8 mouse cellular contexts compared by ENCODE assay signal in genomic region chr10:119454668-119455542, GRCm38 (mm10). TPM values are rescaled to one million over a fixed set of nuclear protein-coding genes. Genes with fewer than 3 reads are reported as not detected.
DNase-seq lines count a peak whose midpoint lies in the region; ATAC-seq and TF ChIP-seq lines count a peak whose summit lies in the region.

No protein-coding gene starts in this region.

- H3K9me3 ChIP-seq in intestine, embryonic 14.5 days (ENCODE audit: control insufficient read depth, low read length): no peaks in the 10 kb centered on the region
- no peaks in the 10 kb centered on the region for H3K9me3 ChIP-seq in midbrain, embryonic 14.5 days (ENCODE audit: control insufficient read depth, low read length)

- H3K4me2 ChIP-seq in intestine, embryonic 14.5 days (ENCODE audit: low read length): peak overlapping the region; percentile 96
- H3K4me2 ChIP-seq in midbrain, embryonic 14.5 days (ENCODE audit: low read length): peak overlapping the region; percentile 94

- H3K9ac ChIP-seq in intestine, embryonic 14.5 days (ENCODE audit: low read length): peak overlapping the region; percentile 68
- peak overlapping the region; percentile 84 for H3K9ac ChIP-seq in midbrain, embryonic 14.5 days (replicated peaks; ENCODE audit: low read length)

- no peaks in the 10 kb centered on the region for H3K36me3 ChIP-seq in thymus, adult 2 months (ENCODE audit: control insufficient read depth, insufficient read depth, low read length)
- H3K36me3 ChIP-seq in intestine, embryonic 14.5 days (ENCODE audit: control insufficient read depth, insufficient read depth, low read length): no peaks in the 10 kb centered on the region
- no peaks in the 10 kb centered on the region for H3K36me3 ChIP-seq in midbrain, embryonic 14.5 days (ENCODE audit: control insufficient read depth, insufficient read depth, low read length)

- ATAC-seq in intestine, embryonic 14.5 days (replicated peaks; ENCODE audit: low FRiP score, low TSS enrichment, low read depth): peak; percentile 17; the same call in 1 of the 2 replicates
- ATAC-seq in midbrain, embryonic 14.5 days (ENCODE audit: low FRiP score, low TSS enrichment): peak; percentile 12; the same call in 1 of the 2 replicates

- H3K27ac ChIP-seq in gastrocnemius, adult 2 months: no peak overlapping the region
- no peak overlapping the region for H3K27ac ChIP-seq in thymus, adult 2 months (ENCODE audit: control insufficient read depth, insufficient read depth, low read length)
- H3K27ac ChIP-seq in intestine, embryonic 14.5 days (ENCODE audit: low read depth): 0 out of 2 replicates have a peak overlapping the region, but pooled peaks have one; percentile 70
- peak overlapping the region; percentile 88; the same call in 1 of the 2 replicates for H3K27ac ChIP-seq in midbrain, embryonic 14.5 days (replicated peaks; ENCODE audit: low read depth, low read length)

- peak overlapping the region; percentile 78 for H3K4me3 ChIP-seq in gastrocnemius, adult 2 months
- 0 out of 2 replicates have a peak overlapping the region, but pooled peaks have one; percentile 11 for H3K4me3 ChIP-seq in thymus, adult 2 months (ENCODE audit: control insufficient read depth, insufficient read depth, low read length)
- H3K4me3 ChIP-seq in intestine, embryonic 14.5 days (ENCODE audit: low read depth, low read length): peak overlapping the region; percentile 63
- peak overlapping the region; percentile 71 for H3K4me3 ChIP-seq in midbrain, embryonic 14.5 days (replicated peaks; ENCODE audit: low read depth, low read length)

- no peaks in the 10 kb centered on the region for H3K4me1 ChIP-seq in thymus, adult 2 months (replicated peaks; ENCODE audit: control insufficient read depth, insufficient read depth, low read length)
- H3K4me1 ChIP-seq in intestine, embryonic 14.5 days (replicated peaks; ENCODE audit: control insufficient read depth, insufficient read depth, low read length): peaks cover 8% of the 10 kb centered on the region; the same call in 1 of the 2 replicates
- H3K4me1 ChIP-seq in midbrain, embryonic 14.5 days (ENCODE audit: control insufficient read depth, insufficient read depth, low read length): peaks cover 18% of the 10 kb centered on the region

- no peak for TF ChIP-seq POLR2A in thymus, adult 2 months (IDR thresholded peaks at IDR 0.05; ENCODE audit: control insufficient read depth, extremely low read depth, insufficient read depth, low read length, poor library complexity)

- no peak for DNase-seq in gastrocnemius, adult 2 months
- DNase-seq in gastrocnemius, postnatal 25 days: no peak
- DNase-seq in thymus, adult 2 months: no peak
- no peak for DNase-seq in thymus, postnatal 4 days
- DNase-seq in intestine, embryonic 14.5 days (ENCODE audit: low spot score): peak; percentile 63
- peak; percentile 62 for DNase-seq in midbrain, embryonic 14.5 days
- DNase-seq in testis, postnatal 14 days (ENCODE audit: low spot score): no peak
- no peak for DNase-seq in right cerebral cortex, adult 18-20 months

- intact Hi-C loops in gastrocnemius, adult 2 months (cut with DNase I): no loop called here

- H3K27me3 ChIP-seq in thymus, adult 2 months (ENCODE audit: control insufficient read depth, insufficient read depth, low read length): peaks cover 2% of the 10 kb centered on the region
- H3K27me3 ChIP-seq in intestine, embryonic 14.5 days (replicated peaks; ENCODE audit: control insufficient read depth, insufficient read depth, low read length): no peaks in the 10 kb centered on the region
- no peaks in the 10 kb centered on the region for H3K27me3 ChIP-seq in midbrain, embryonic 14.5 days (ENCODE audit: control insufficient read depth, insufficient read depth, low read length)

- WGBS in thymus, adult 2 months: 4% methylated on average over 30 of the region's 31 CpGs
- WGBS in intestine, embryonic 14.5 days: under 1% methylated on average over 31 of the region's 31 CpGs
- WGBS in midbrain, embryonic 14.5 days: under 1% methylated on average over 31 of the region's 31 CpGs

- no peak for TF ChIP-seq CTCF in gastrocnemius, adult 2 months (IDR thresholded peaks at IDR 0.05)
- no peak for TF ChIP-seq CTCF in thymus, adult 2 months (IDR thresholded peaks at IDR 0.05; ENCODE audit: borderline replicate concordance, control insufficient read depth, extremely low read depth, insufficient read depth, low read length, poor library complexity)

RNA-seq across cellular contexts. Expression of gene Grip1, which starts 1.3 kb away (rescaled TPM):
- total RNA-seq in gastrocnemius, adult 2 months (2021): not detected
- under 1 TPM in 1 of 2 experiments, not detected in 1; 0.08 TPM for total RNA-seq in gastrocnemius, postnatal 25 days (2021)
- polyA plus RNA-seq in thymus, adult 2 months (2012; rRNA removed): 0.47 and 0.68 TPM in 2 replicates
- 3.2 and 4.0 TPM in 2 replicates for polyA plus RNA-seq in intestine, embryonic 14.5 days (2014; fragmentation: Nextera tagmentation; extraction: Ambion mirVana)
- 16.8 and 17.8 TPM in 2 replicates for polyA plus RNA-seq in midbrain, embryonic 14.5 days (2014; fragmentation: Nextera tagmentation; extraction: Ambion mirVana)

Comparison
In these comparisons a context has a peak if more than half of its experiments do, and no peak if none do; other contexts are left out.
1. DNase-seq: peak in intestine, embryonic 14.5 days (single experiment) and midbrain, embryonic 14.5 days (single experiment); none in gastrocnemius, adult 2 months (single experiment), gastrocnemius, postnatal 25 days (single experiment), thymus, adult 2 months (single experiment), thymus, postnatal 4 days (single experiment), testis, postnatal 14 days (single experiment) and right cerebral cortex, adult 18-20 months (single experiment).
2. H3K27ac ChIP-seq: peak in intestine, embryonic 14.5 days (single experiment) and midbrain, embryonic 14.5 days (single experiment); none in gastrocnemius, adult 2 months (single experiment) and thymus, adult 2 months (single experiment).
3. H3K4me3 ChIP-seq: peak in every context shown above with its lines; median percentile 78 in gastrocnemius, adult 2 months; 71 in midbrain, embryonic 14.5 days; 63 in intestine, embryonic 14.5 days; 11 in thymus, adult 2 months.